Mouse (Mus musculus): Measurements from ENCODE around the gene Ccdc186. TPM values are rescaled to one million over a fixed set of nuclear protein-coding genes. Genes with fewer than 3 reads are reported as not detected.

The Ccdc186 gene
- polyA plus RNA-seq (2012; rRNA removed; ENCODE audit: low replicate concordance), result 2.2 and 4.9 TPM in 2 replicates

GRCm38 (mm10) chr19:56821798-56822447, at the start of gene Ccdc186:
Gene Ccdc186 (minus strand): TSS chr19:56822190.

DNA sequence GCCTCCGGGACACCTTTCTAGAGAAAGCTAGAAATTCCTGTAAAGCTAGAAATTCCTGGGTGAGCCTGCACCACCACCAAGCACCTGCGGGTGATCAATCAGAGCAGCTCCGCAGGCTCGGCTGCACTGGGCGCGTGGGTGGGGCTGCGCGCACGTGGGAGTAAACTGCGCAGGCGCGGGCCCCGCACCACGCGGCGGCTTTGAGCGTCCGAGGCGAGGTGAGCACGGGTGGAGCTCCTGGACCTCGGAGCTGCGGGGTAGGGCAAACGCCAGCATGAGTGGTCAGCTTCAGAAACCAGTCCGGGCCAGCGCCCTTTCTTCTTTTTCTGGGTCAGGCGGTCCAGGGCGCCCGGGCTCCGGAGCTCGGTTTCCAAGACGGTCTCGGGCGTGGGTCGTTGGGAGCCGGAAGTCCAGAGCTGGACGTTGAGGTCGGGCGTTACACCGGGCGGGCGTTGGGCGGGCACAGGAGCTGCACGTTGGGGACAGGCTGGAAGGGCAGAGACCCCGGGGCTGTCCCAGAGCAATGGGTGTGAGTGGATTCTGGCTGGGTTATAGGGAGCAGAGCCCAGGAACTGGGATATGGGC, 4.1 kb upstream of the Ccdc186 start, which contains the start of gene Tdrd1:
Tdrd1 (plus strand) TSS at position 163 of the 585 bp plus-strand sequence.

Other genes starting within 250 kb of the Ccdc186 start
- gene Adrb1, start 100.0 kb downstream of the Ccdc186 start, polyA plus RNA-seq (2012; rRNA removed; ENCODE audit: low replicate concordance), result 10.1 and 16.3 TPM in 2 replicates
- gene Tdrd1, start 4.0 kb upstream of the Ccdc186 start, polyA plus RNA-seq (2012; rRNA removed; ENCODE audit: low replicate concordance), result not detected in 2 replicates
- 0.59 and 1.1 TPM in 2 replicates for gene Vwa2, start 52.1 kb upstream of the Ccdc186 start, polyA plus RNA-seq (2012; rRNA removed; ENCODE audit: low replicate concordance)
- 5.5 TPM in 2 replicates for gene Afap1l2, start 186.0 kb upstream of the Ccdc186 start, polyA plus RNA-seq (2012; rRNA removed; ENCODE audit: low replicate concordance)